Mouse (Mus musculus) MEL (cell line): ENCODE measurements at regions not wholly inside any gene's neighbourhood (a gene's known extent, or its start where the extent isn't known, plus 50 kb on each side); places are given as distances from the start of the nearest gene placed in this dataset.
A peak's percentile ranks its signal among the peaks of the same experiment; 100 is the strongest.

Source experiments
- DNase-seq: peaks from one replicate; pipeline ENCODE4 v3.0.0; 2011; ENCODE audit warnings: low read depth, low spot score
- H3K27ac ChIP-seq: 2 replicates; pipeline ENCODE4 v1.5.1; 2012; ENCODE audit warnings: low read depth, mild to moderate bottlenecking, control low read depth, low read length, moderate library complexity; ENCODE audit not compliant: control insufficient read depth
- H3K27me3 ChIP-seq, 2 experiments: fragments of 150-350 bp in 1 of 2; sonication (generic) in 1 of 2; 2 replicates each; pipeline ENCODE4 v1.6.1; 2012; ENCODE audit warnings: low read length in 2 of 2, mild to moderate bottlenecking in 2 of 2, improper control_type of control experiment in 1 of 2, moderate library complexity in 1 of 2; ENCODE audit not compliant: insufficient read depth in 2 of 2, control insufficient read depth in 1 of 2
- H3K36me3 ChIP-seq, 2 experiments: 2 replicates each; pipeline ENCODE4 v1.6.1; 2012 to 2014; ENCODE audit warnings: low read length in 2 of 2, improper control_type of control experiment in 1 of 2, inconsistent platforms in 1 of 2, mild to moderate bottlenecking in 1 of 2; ENCODE audit not compliant: insufficient read depth in 2 of 2, control insufficient read depth in 1 of 2
- H3K4me1 ChIP-seq, 2 experiments: fragments of 150-350 bp in 1 of 2; sonication (generic) in 1 of 2; 2 replicates each; pipeline ENCODE4 v1.6.1; 2012; ENCODE audit warnings: low read length in 2 of 2, improper control_type of control experiment in 1 of 2, mild to moderate bottlenecking in 1 of 2; ENCODE audit not compliant: insufficient read depth in 2 of 2, control insufficient read depth in 1 of 2
- H3K4me3 ChIP-seq, 2 experiments: fragments of 150-350 bp in 1 of 2; sonication (generic) in 1 of 2; 2 replicates each; pipeline ENCODE4 v1.5.1; 2012; ENCODE audit warnings: low read depth in 2 of 2, low read length in 2 of 2, mild to moderate bottlenecking in 2 of 2, moderate library complexity in 2 of 2, control low read depth in 1 of 2, improper control_type of control experiment in 1 of 2; ENCODE audit not compliant: control insufficient read depth in 1 of 2, insufficient read depth in 1 of 2
- H3K79me2 ChIP-seq: 2 replicates; pipeline ENCODE4 v1.6.1; 2012; ENCODE audit warnings: mild to moderate bottlenecking, low read length, moderate library complexity; ENCODE audit not compliant: control insufficient read depth, poor library complexity, insufficient read depth
- H3K9ac ChIP-seq: 2 replicates; pipeline ENCODE4 v1.6.1; 2012; ENCODE audit warnings: low read depth, mild to moderate bottlenecking, control low read depth, low read length, moderate library complexity; ENCODE audit not compliant: control insufficient read depth, poor library complexity, severe bottlenecking
- H3K9me3 ChIP-seq: fragments of 150-350 bp; sonication (generic); replicated peaks from 2 replicates; pipeline ENCODE4 v1.6.1; 2012; ENCODE audit warnings: mild to moderate bottlenecking, low read length, improper control_type of control experiment, moderate library complexity; ENCODE audit not compliant: insufficient read depth
- CTCF ChIP-seq, 3 experiments: IDR thresholded peaks in 2 of 3; conservative IDR thresholded peaks in 1 of 3; 2 replicates each; pipeline ENCODE4 v1.5.1; 2011 to 2012; ENCODE audit warnings: low read length in 3 of 3, low read depth in 2 of 3, mild to moderate bottlenecking in 2 of 3, improper control_type of control experiment in 1 of 3, inconsistent platforms in 1 of 3, mixed read lengths in 1 of 3, moderate library complexity in 1 of 3; ENCODE audit not compliant: control insufficient read depth in 1 of 3, insufficient read depth in 1 of 3, poor library complexity in 1 of 3, severe bottlenecking in 1 of 3
- E2F4 ChIP-seq: IDR thresholded peaks from 2 replicates; pipeline ENCODE4 v1.6.1; 2011; ENCODE audit warnings: low read depth, low read length, improper control_type of control experiment, borderline replicate concordance
- GATA1 ChIP-seq: IDR thresholded peaks from 2 replicates; pipeline ENCODE4 v1.6.1; 2011; ENCODE audit warnings: low read depth, low read length, improper control_type of control experiment
- KAT2A ChIP-seq: conservative IDR thresholded peaks from 2 replicates; pipeline ENCODE4 v1.6.1; 2012; ENCODE audit warnings: low read depth, low read length, improper control_type of control experiment, inconsistent platforms
- MAFK ChIP-seq: IDR thresholded peaks from 2 replicates; pipeline ENCODE4 v1.6.1; 2011; ENCODE audit warnings: low read depth, mild to moderate bottlenecking, low read length, improper control_type of control experiment, borderline replicate concordance
- MAZ ChIP-seq: IDR thresholded peaks from 2 replicates; pipeline ENCODE4 v1.6.1; 2012; ENCODE audit warnings: low read depth, mild to moderate bottlenecking, inconsistent platforms, low read length, improper control_type of control experiment
- MEF2A ChIP-seq: IDR thresholded peaks from 2 replicates; pipeline ENCODE4 v1.6.1; 2014; ENCODE audit warnings: low read depth, mild to moderate bottlenecking, inconsistent platforms, low read length, improper control_type of control experiment; ENCODE audit not compliant: poor library complexity, insufficient replicate concordance, severe bottlenecking; ENCODE audit errors: extremely low read depth
- MXI1 ChIP-seq: IDR thresholded peaks from 2 replicates; pipeline ENCODE4 v1.6.1; 2011; ENCODE audit warnings: mild to moderate bottlenecking, low read depth, low read length, improper control_type of control experiment
- MYB ChIP-seq: IDR thresholded peaks from 2 replicates; pipeline ENCODE4 v1.6.1; 2011; ENCODE audit warnings: mild to moderate bottlenecking, low read depth, low read length, improper control_type of control experiment
- MYC ChIP-seq: IDR thresholded peaks from 2 replicates; pipeline ENCODE4 v1.6.1; 2011; ENCODE audit warnings: low read depth, mild to moderate bottlenecking, low read length, improper control_type of control experiment, moderate library complexity
- NELFE ChIP-seq: IDR thresholded peaks from 2 replicates; pipeline ENCODE4 v1.6.1; 2011; ENCODE audit warnings: low read depth, low read length, improper control_type of control experiment
- POLR2AphosphoS2 ChIP-seq: IDR thresholded peaks from 2 replicates; pipeline ENCODE4 v1.6.1; 2011; ENCODE audit warnings: low read length, improper control_type of control experiment
- RAD21 ChIP-seq: IDR thresholded peaks from 2 replicates; pipeline ENCODE4 v1.6.1; 2011; ENCODE audit warnings: mild to moderate bottlenecking, low read depth, low read length, improper control_type of control experiment
- SMC3 ChIP-seq: IDR thresholded peaks from 2 replicates; pipeline ENCODE4 v1.6.1; 2011; ENCODE audit warnings: low read depth, low read length, improper control_type of control experiment
- TBP ChIP-seq: IDR thresholded peaks from 2 replicates; pipeline ENCODE4 v1.8.0; 2011; ENCODE audit warnings: low read depth, low read length, improper control_type of control experiment
- TCF12 ChIP-seq: IDR thresholded peaks from 2 replicates; pipeline ENCODE4 v1.6.1; 2014; ENCODE audit warnings: low read depth, mild to moderate bottlenecking, inconsistent platforms, low read length, improper control_type of control experiment, moderate library complexity
- USF1 ChIP-seq: IDR thresholded peaks from 2 replicates; pipeline ENCODE4 v1.6.1; 2014; ENCODE audit warnings: low read depth, mild to moderate bottlenecking, inconsistent platforms, low read length, improper control_type of control experiment, moderate library complexity
- ZC3H11A ChIP-seq: IDR thresholded peaks from 2 replicates; pipeline ENCODE4 v1.6.1; 2012; ENCODE audit warnings: low read depth, mild to moderate bottlenecking, inconsistent platforms, low read length, improper control_type of control experiment
- ZKSCAN1 ChIP-seq: IDR thresholded peaks from 2 replicates; pipeline ENCODE4 v1.6.1; 2012; ENCODE audit warnings: low read depth, mild to moderate bottlenecking, inconsistent platforms, low read length, improper control_type of control experiment, moderate library complexity

DNA sequence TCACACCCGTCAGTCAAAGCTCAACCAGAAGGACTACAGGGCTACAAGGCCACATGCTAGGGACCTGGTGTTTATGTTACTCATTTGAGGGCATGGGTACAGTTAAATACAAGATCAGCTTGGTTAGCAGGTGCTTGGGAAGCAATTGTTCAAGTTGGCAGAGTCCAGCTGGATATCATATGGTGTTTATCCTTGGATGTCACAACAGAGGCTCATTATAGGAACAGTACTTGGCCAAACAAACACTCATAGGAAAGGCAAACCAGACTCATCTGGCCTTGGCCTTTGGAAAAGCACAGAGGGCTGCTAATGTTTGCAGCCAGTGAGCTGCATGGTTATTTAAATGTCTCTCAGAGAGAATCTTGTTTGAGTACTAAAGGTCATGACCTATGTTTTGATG is 311.6 kb downstream of the Kdm4c start:
- no peaks in the 10 kb centered on the region for H3K27me3 ChIP-seq
- H3K36me3 ChIP-seq, result no peaks in the 10 kb centered on the region
- no peak for DNase-seq
- H3K9ac ChIP-seq, result no peak overlapping the region
- H3K9me3 ChIP-seq, result no peaks in the 10 kb centered on the region
- no peaks in the 10 kb centered on the region for H3K4me1 ChIP-seq
- no peak overlapping the region for H3K4me3 ChIP-seq
- no peak for TF ChIP-seq KAT2A
- no peak for TF ChIP-seq MAZ
- no peak for TF ChIP-seq TBP
- TF ChIP-seq ZKSCAN1, result no peak
- no peak for TF ChIP-seq MYB
- no peak for TF ChIP-seq MYC
- no peak for TF ChIP-seq MAFK
- no peak for TF ChIP-seq GATA1
- TF ChIP-seq NELFE, result no peak
- TF ChIP-seq USF1, result no peak
- TF ChIP-seq E2F4, result no peak
- no peak for TF ChIP-seq MXI1
- TF ChIP-seq MEF2A, result no peak
- no peak overlapping the region for H3K27ac ChIP-seq
- H3K79me2 ChIP-seq, result no peaks in the 10 kb centered on the region

GRCm38 (mm10) chr4:74563565-74563964 is 321.3 kb downstream of the Kdm4c start:
- Histone ChIP-seq H3K4me3 (no peak overlapping the region), H3K9me3 (no peaks in the 10 kb centered on the region), H3K27ac (no peak overlapping the region), H3K27me3 (no peaks in the 10 kb centered on the region), H3K79me2 (no peaks in the 10 kb centered on the region), H3K36me3 (no peaks in the 10 kb centered on the region), H3K9ac (no peak overlapping the region), H3K4me1 (no peaks in the 10 kb centered on the region)
- DNase-seq, result peak; percentile 46
- TF ChIP-seq CTCF (IDR thresholded peaks at IDR 0.05 in 2 of 3, conservative IDR thresholded peaks at IDR 0.05 in 1 of 3; ENCODE audit: control insufficient read depth in 1 of 3, insufficient read depth in 1 of 3, low read depth in 2 of 3, low read length in 3 of 3, poor library complexity in 1 of 3, severe bottlenecking in 1 of 3), result peak in 2 of 3 experiments; percentile 13 to 70; a peak in 3 of 6 replicates
- TF ChIP-seq ZC3H11A, result peak; percentile 54
- TF ChIP-seq TBP, result no peak
- TF ChIP-seq RAD21, result peak; percentile 82
- TF ChIP-seq TCF12, result no peak
- peak; percentile 79 for TF ChIP-seq SMC3
- TF ChIP-seq POLR2AphosphoS2, result no peak
- TF ChIP-seq, all 39 proteins: peak for 4
